Mouse (Mus musculus): ENCODE data around the gene Bgn.

DNA sequence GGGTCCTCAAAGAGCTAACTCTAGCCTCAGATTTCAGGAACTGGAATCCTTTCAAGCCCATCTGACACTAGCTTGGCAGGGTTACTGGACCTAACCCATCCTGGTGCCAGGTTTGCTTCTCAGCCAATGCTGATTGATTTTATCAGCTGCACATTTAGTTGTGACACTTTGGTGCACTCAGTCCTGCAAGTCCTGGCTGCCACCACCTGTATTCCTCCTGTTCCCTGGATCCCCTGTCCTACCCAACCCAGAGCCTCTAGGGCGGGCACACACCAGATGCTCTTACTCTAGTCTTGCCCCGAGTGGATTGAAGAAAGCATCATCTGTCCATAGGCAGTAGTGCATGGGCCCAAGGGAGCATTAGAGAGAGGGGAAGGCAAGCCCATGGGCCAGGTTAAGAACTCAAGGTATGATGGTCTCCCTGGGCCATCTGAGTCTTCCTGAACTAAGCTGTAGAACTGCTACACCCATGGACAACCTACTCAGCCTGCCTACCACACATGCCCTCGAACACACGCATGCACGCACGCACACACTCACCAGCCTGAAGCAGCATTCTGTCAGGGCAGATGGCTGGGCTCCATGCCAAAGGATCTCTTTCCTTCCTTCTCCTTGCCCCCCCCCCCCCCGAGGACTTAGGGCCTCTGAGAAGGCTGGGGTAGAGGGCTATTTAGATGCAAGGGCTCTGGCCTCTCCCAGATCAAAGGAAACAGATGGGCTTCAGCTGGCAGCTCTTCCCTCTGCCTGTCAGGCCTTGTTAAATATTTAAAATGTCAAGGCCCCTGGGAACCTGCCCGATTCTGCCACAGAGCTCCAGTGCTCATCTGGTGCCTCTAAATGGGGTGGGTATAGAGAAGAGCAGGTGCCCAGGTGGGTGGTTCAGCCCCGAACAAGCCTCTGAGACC, 41.2 kb downstream of the Bgn start:
- TF ChIP-seq CTCF (IDR thresholded peaks at IDR 0.05) (no peak), EP300 (IDR thresholded peaks at IDR 0.05) (no peak)
